Mouse (Mus musculus): ENCODE measurements at regions not wholly inside any gene's neighbourhood (a gene's known extent, or its start where the extent isn't known, plus 50 kb on each side); places are given as distances from the start of the nearest gene placed in this dataset.

- H3K79me2 ChIP-seq (replicated peaks; ENCODE audit: control insufficient read depth, extremely low read depth, insufficient read depth, poor library complexity, severe bottlenecking) = no peaks in the 10 kb centered on the region
- no peak for DNase-seq (ENCODE audit: extremely low read depth)
- H3K9ac ChIP-seq (ENCODE audit: insufficient read depth, low read depth) = no peak overlapping the region
- H3K9me3 ChIP-seq (replicated peaks; ENCODE audit: low read length) = no peaks in the 10 kb centered on the region
- H3K27me3 ChIP-seq (replicated peaks) = no peaks in the 10 kb centered on the region
- no peak overlapping the region for H3K4me3 ChIP-seq (replicated peaks in 1 of 3; ENCODE audit: low read depth in 2 of 3, low read length in 2 of 3, poor library complexity in 1 of 3)
- H3K36me3 ChIP-seq (replicated peaks in 1 of 2; ENCODE audit: control insufficient read depth in 1 of 2, insufficient read depth in 1 of 2, low read length in 1 of 2) = no peaks in the 10 kb centered on the region
- dilution Hi-C loops (cut with MboI; ENCODE audit: extremely low pct_ligation_motif_present, extremely low pct_unique_long_range_greater_than_20kb, low sequenced_read_pairs) = no loop called here
- no peaks in the 10 kb centered on the region for H3K4me1 ChIP-seq (ENCODE audit: control insufficient read depth in 1 of 2, insufficient read depth in 2 of 2)
- H3K27ac ChIP-seq (ENCODE audit: insufficient read depth, low read depth) = no peak overlapping the region
- in situ Hi-C loops (cut with MboI; ENCODE audit: low pct_ligation_motif_present, low pct_unique_long_range_greater_than_20kb, low sequenced_read_pairs) = loop anchor here (25.0 kb wide), 1 partner anchor 712 kb away; no protein-coding TSS in a partner anchor
- TF ChIP-seq HCFC1 (IDR thresholded peaks at IDR 0.05; ENCODE audit: low read depth, low read length) = no peak
- TF ChIP-seq TCF12 (IDR thresholded peaks at IDR 0.05; ENCODE audit: low read depth, low read length) = no peak
- no peak for TF ChIP-seq ZNF384 (IDR thresholded peaks at IDR 0.05; ENCODE audit: low read depth, low read length)
- H3K4me2 ChIP-seq (ENCODE audit: insufficient read depth, low read depth, poor library complexity, severe bottlenecking) = no peak overlapping the region
These were observed 101.9 kb downstream of the Fam204a start for GRCm38 (mm10) chr19:60124638-60125037.

GRCm38 (mm10) chr19:60120917-60121316 lies 105.6 kb downstream of the Fam204a start:
- Histone ChIP-seq H3K27ac (ENCODE audit: insufficient read depth, low read depth) (no peak overlapping the region), H3K79me2 (replicated peaks; ENCODE audit: control insufficient read depth, extremely low read depth, insufficient read depth, poor library complexity, severe bottlenecking) (no peaks in the 10 kb centered on the region), H3K9ac (ENCODE audit: insufficient read depth, low read depth) (no peak overlapping the region), H3K4me2 (ENCODE audit: insufficient read depth, low read depth, poor library complexity, severe bottlenecking) (no peak overlapping the region), H3K4me1 (ENCODE audit: control insufficient read depth in 1 of 2, insufficient read depth in 2 of 2) (0 out of 4 replicates have a peak, but pooled peaks cover 0 to 4% of the 10 kb centered on the region in 2 experiments), H3K4me3 (replicated peaks in 1 of 3; ENCODE audit: low read depth in 2 of 3, low read length in 2 of 3, poor library complexity in 1 of 3) (no peak overlapping the region), H3K27me3 (replicated peaks) (no peaks in the 10 kb centered on the region), H3K9me3 (replicated peaks; ENCODE audit: low read length) (no peaks in the 10 kb centered on the region), H3K36me3 (replicated peaks in 1 of 2; ENCODE audit: control insufficient read depth in 1 of 2, insufficient read depth in 1 of 2, low read length in 1 of 2) (no peaks in the 10 kb centered on the region)
- TF ChIP-seq EP300 (IDR thresholded peaks at IDR 0.05; ENCODE audit: low read length) = no peak
- TF ChIP-seq ZKSCAN1 (IDR thresholded peaks at IDR 0.05; ENCODE audit: borderline replicate concordance, low read depth, low read length) = no peak
- no peak for TF ChIP-seq ELF1 (IDR thresholded peaks at IDR 0.05; ENCODE audit: low read depth, low read length)
- no peak for TF ChIP-seq USF2 (conservative IDR thresholded peaks at IDR 0.05; ENCODE audit: low read depth, low read length)
- no peak for TF ChIP-seq MXI1 (IDR thresholded peaks at IDR 0.05; ENCODE audit: low read depth, low read length)
- no peak for TF ChIP-seq ZMIZ1 (IDR thresholded peaks at IDR 0.05; ENCODE audit: low read depth, low read length)
- no peak for TF ChIP-seq SIN3A (IDR thresholded peaks at IDR 0.05; ENCODE audit: low read length)
- no peak for TF ChIP-seq MEF2A (IDR thresholded peaks at IDR 0.05; ENCODE audit: borderline replicate concordance, low read depth, low read length)
- TF ChIP-seq NRF1 (IDR thresholded peaks at IDR 0.05; ENCODE audit: low read depth, low read length) = no peak
- no peak for TF ChIP-seq ZC3H11A (IDR thresholded peaks at IDR 0.05; ENCODE audit: low read depth, low read length)
- TF ChIP-seq NELFE (IDR thresholded peaks at IDR 0.05; ENCODE audit: low read depth, low read length) = no peak
- TF ChIP-seq GABPA (IDR thresholded peaks at IDR 0.05; ENCODE audit: insufficient replicate concordance, low read depth, low read length) = no peak
- no peak for TF ChIP-seq RCOR1 (conservative IDR thresholded peaks at IDR 0.05; ENCODE audit: low read depth, low read length)
- no peak for TF ChIP-seq JUND (conservative IDR thresholded peaks at IDR 0.05; ENCODE audit: low read depth, low read length)
- no peak for DNase-seq (ENCODE audit: extremely low read depth)
- in situ Hi-C loops (cut with MboI; ENCODE audit: low pct_ligation_motif_present, low pct_unique_long_range_greater_than_20kb, low sequenced_read_pairs) = no loop called here
- dilution Hi-C loops (cut with MboI; ENCODE audit: extremely low pct_ligation_motif_present, extremely low pct_unique_long_range_greater_than_20kb, low sequenced_read_pairs) = no loop called here
